ENCODE assay signal across 9 mouse cellular contexts in the genomic region with DNA sequence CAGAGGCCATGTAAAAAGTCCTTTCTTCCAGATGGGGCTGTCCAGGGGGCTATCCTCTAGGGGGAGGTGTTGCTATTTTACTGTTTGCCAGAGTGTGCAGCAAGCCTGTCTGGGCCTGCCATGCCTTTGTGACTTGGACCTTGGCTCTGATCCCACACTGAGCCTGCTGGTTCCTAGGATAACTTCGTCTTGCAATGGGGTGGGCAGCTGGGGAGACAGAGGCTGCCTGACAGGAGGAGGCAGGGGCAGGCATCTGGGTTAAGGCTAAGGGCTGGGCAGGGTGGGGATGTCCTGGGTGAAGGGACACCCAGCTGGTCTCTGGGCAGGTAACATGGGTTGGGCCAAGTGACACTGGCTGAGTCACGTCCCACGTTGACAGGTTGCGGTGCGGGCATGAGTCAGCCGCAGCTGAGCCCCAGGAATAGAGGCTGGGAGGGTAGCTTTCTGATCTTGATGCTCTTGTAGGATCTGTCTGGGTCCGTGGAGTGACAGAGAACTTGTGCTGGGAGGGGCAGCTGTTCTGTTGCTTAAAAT. TPM values are rescaled to one million over a fixed set of nuclear protein-coding genes. Genes with fewer than 3 reads are reported as not detected.
DNase-seq lines count a peak whose midpoint lies in the region; ATAC-seq lines count a peak whose summit lies in the region.
"Had no signal": no experiment of that assay in that cellular context is flagged by ENCODE, and none has a peak within 500 bp of the region (broad histone marks: within the 10 kb centered on the region; RNA-seq: fewer than 3 reads in every experiment).

No protein-coding gene starts in this region.

- WGBS in neural tube, embryonic 14.5 days: 66% methylated on average over 7 of the region's 7 CpGs

- no peak overlapping the region for H3K9ac ChIP-seq in neural tube, embryonic 14.5 days (replicated peaks; ENCODE audit: low read depth, low read length)
- H3K9ac ChIP-seq: midbrain, embryonic 12.5 days had no signal

- no peaks in the 10 kb centered on the region for H3K27me3 ChIP-seq in neural tube, embryonic 14.5 days (ENCODE audit: control insufficient read depth, insufficient read depth, low read length)

- ATAC-seq in neural tube, embryonic 14.5 days (ENCODE audit: low read depth): peak; percentile 66; the same call in 1 of the 2 replicates

- H3K36me3 ChIP-seq in neural tube, embryonic 14.5 days (ENCODE audit: control insufficient read depth, insufficient read depth, low read length): no peaks in the 10 kb centered on the region
- H3K36me3 ChIP-seq: midbrain, embryonic 12.5 days had no signal

- DNase-seq in cerebellum, adult 9-11 months: peak; percentile 11
- no peak for DNase-seq in cerebellum, adult 9-10 months
- DNase-seq in thymus, postnatal 0 days (ENCODE audit: low spot score): peak; percentile 25
- DNase-seq in thymus, postnatal 36 days: no peak
- peak; percentile 49 to 55 for DNase-seq in heart, postnatal 36 days
- DNase-seq in kidney, postnatal 4 days: peak; percentile 64 to 82
- DNase-seq in thymus, postnatal 10 days (ENCODE audit: low spot score in 2 of 2): no peak

- no peak overlapping the region for H3K27ac ChIP-seq in neural tube, embryonic 14.5 days (ENCODE audit: low read depth, low read length)
- H3K27ac ChIP-seq: midbrain, embryonic 12.5 days had no signal

- H3K4me3 ChIP-seq in neural tube, embryonic 14.5 days (ENCODE audit: low read depth, low read length): no peak overlapping the region
- H3K4me3 ChIP-seq: midbrain, embryonic 12.5 days had no signal

- no peaks in the 10 kb centered on the region for H3K4me1 ChIP-seq in neural tube, embryonic 14.5 days (ENCODE audit: control insufficient read depth, insufficient read depth, low read length)

- H3K4me2 ChIP-seq in neural tube, embryonic 14.5 days (ENCODE audit: low read depth, low read length): no peak overlapping the region
- H3K4me2 ChIP-seq: midbrain, embryonic 12.5 days had no signal

- intact Hi-C loops in heart, postnatal 36 days (cut with DNase I): no loop called here

- H3K9me3 ChIP-seq in neural tube, embryonic 14.5 days (ENCODE audit: control insufficient read depth, low read length): no peaks in the 10 kb centered on the region
- H3K9me3 ChIP-seq: midbrain, embryonic 12.5 days had no signal

RNA-seq across cellular contexts. Expression of a gene that starts 51.4 kb away (rescaled TPM):
- 2.3 and 2.8 TPM in 2 replicates for polyA plus RNA-seq in thymus, postnatal 0 days (2015; fragmentation: Nextera tagmentation; extraction: Ambion mirVana)
- total RNA-seq in heart, postnatal 36 days (2021): not detected
- 0.20 TPM in 1 of 2 replicates, not detected in the other for polyA plus RNA-seq in neural tube, embryonic 14.5 days (2014; fragmentation: Nextera tagmentation; extraction: Ambion mirVana)
- polyA plus RNA-seq: midbrain, embryonic 12.5 days had no signal

Comparison
In these comparisons a context has a peak if more than half of its experiments do, and no peak if none do; other contexts are left out.
1. DNase-seq: peak in cerebellum, adult 9-11 months (single experiment), thymus, postnatal 0 days (single experiment), heart, postnatal 36 days (2 of 2) and kidney, postnatal 4 days (2 of 2); none in cerebellum, adult 9-10 months (single experiment), thymus, postnatal 36 days (0 of 2) and thymus, postnatal 10 days (0 of 2).